Mouse (Mus musculus) natural killer cell, adult 2 months (primary cell): ENCODE data around the gene Ffar1.
"Not testable (repeated sequence)": the region's sequence is repeated elsewhere in the genome, so short reads cannot be mapped to it uniquely, and the experiment has no call there.

ENCODE experiments used
- DNase-seq, 2 experiments: peaks; one replicate each; pipeline ENCODE4 v3.0.0; 2022; ENCODE audit warnings: low spot score in 2 of 2

Gene Ffar1

GRCm38 (mm10) chr7:30851421-30851820, 9.9 kb downstream of the Ffar1 start:
- DNase-seq: no peak

- no peak for DNase-seq
These were observed 13.4 kb downstream of the Ffar1 start for GRCm38 (mm10) chr7:30847934-30848333.

- DNase-seq: no peak
These were observed 14.0 kb downstream of the Ffar1 start for GRCm38 (mm10) chr7:30847386-30847785.

GRCm38 (mm10) chr7:30846505-30847053, 14.8 kb downstream of the Ffar1 start:
- no peak for DNase-seq

GRCm38 (mm10) chr7:30844676-30845297, 16.6 kb downstream of the Ffar1 start:
- DNase-seq: no peak

- DNase-seq: peak in 1 of 2 experiments; percentile 50
These were observed 19.3 kb downstream of the Ffar1 start for GRCm38 (mm10) chr7:30842092-30842491.

GRCm38 (mm10) chr7:30841379-30841778, 20.0 kb downstream of the Ffar1 start:
- no peak for DNase-seq

GRCm38 (mm10) chr7:30840306-30840705, 21.1 kb downstream of the Ffar1 start:
- DNase-seq: no peak

- DNase-seq: no peak
These were observed 24.1 kb downstream of the Ffar1 start for GRCm38 (mm10) chr7:30837277-30837676.

- not testable (repeated sequence) for DNase-seq
These were observed 28.7 kb downstream of the Ffar1 start for GRCm38 (mm10) chr7:30832684-30833083.

- DNase-seq: peak in 1 of 2 experiments; percentile 14
These were observed 29.1 kb downstream of the Ffar1 start for GRCm38 (mm10) chr7:30832261-30832660.

GRCm38 (mm10) chr7:30829428-30829827, 31.9 kb downstream of the Ffar1 start:
- no peak for DNase-seq

GRCm38 (mm10) chr7:30828871-30829270, 32.5 kb downstream of the Ffar1 start:
- DNase-seq: not testable (repeated sequence)

GRCm38 (mm10) chr7:30826660-30827059, 34.7 kb downstream of the Ffar1 start:
- no peak for DNase-seq

- no peak for DNase-seq
These were observed 37.1 kb downstream of the Ffar1 start for GRCm38 (mm10) chr7:30824306-30824705.

GRCm38 (mm10) chr7:30823675-30824074, 37.7 kb downstream of the Ffar1 start, which contains the start of gene Ffar2:
Ffar2 (minus strand) TSS chr7:30823775.
- no peak for DNase-seq

GRCm38 (mm10) chr7:30821532-30821931, 39.8 kb downstream of the Ffar1 start:
- no peak for DNase-seq

- no peak for DNase-seq
These were observed 40.4 kb downstream of the Ffar1 start for GRCm38 (mm10) chr7:30820854-30821445.

GRCm38 (mm10) chr7:30820131-30820530, 41.2 kb downstream of the Ffar1 start:
- DNase-seq: no peak

- no peak for DNase-seq
These were observed 49.0 kb downstream of the Ffar1 start for GRCm38 (mm10) chr7:30812291-30812807.

- peak in 1 of 2 experiments; percentile 23 for DNase-seq
These were observed 49.5 kb downstream of the Ffar1 start for GRCm38 (mm10) chr7:30811757-30812290.

GRCm38 (mm10) chr7:30810319-30810718, 51.0 kb downstream of the Ffar1 start:
- DNase-seq: no peak
